Mouse (Mus musculus) kidney, adult 8-10 months (tissue): ENCODE measurements around the gene Ehd4.

Source experiments
- DNase-seq, 2 experiments: peaks; one replicate each; pipeline ENCODE4 v3.0.0; 2022

Gene Ehd4

DNA sequence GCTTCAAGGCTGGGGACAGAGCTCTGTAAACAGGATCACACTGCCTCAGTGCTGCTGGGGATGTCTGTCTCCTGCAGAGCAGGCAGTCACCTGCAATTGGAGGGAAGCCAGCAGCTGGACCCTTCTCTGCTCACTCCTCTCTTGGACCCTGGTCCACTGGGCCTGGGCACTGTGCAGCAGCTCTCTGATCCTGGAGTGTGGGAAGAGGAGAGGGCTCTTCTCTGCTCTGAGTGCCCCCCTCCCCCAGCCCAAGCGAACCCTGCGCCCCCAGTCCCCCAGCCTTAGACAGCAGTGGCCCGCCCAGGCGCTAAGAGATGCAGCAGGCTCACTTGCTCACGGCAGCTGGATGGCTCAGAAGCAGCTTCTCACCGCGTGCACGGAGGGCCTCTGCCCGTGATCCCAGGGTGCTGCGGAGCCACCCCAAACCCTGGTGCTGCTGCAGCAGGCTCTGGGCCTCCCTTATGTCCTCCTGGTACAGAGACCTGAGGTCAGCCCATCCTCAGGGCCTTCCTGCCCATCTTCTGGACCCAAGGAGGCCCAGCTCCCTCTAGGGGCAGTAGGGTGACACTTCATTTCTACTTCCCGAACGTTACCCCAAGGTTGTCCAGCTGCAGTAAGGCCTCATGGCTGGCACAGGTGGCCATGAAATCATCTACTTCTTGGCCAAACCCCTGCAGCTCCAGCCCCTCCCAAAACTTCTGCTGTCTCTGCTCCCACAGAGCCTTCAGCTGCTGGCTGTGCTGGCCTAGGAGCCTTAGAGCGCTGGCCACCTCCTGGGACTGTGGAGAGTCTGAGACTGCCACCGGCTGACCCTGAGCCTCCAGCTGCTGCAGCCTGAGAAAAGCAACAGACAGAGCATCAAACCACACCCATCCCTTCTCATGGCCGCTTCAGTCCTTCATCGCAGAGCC is 85.6 kb downstream of the Ehd4 start:
- peak; percentile 19 to 37 for DNase-seq

DNA sequence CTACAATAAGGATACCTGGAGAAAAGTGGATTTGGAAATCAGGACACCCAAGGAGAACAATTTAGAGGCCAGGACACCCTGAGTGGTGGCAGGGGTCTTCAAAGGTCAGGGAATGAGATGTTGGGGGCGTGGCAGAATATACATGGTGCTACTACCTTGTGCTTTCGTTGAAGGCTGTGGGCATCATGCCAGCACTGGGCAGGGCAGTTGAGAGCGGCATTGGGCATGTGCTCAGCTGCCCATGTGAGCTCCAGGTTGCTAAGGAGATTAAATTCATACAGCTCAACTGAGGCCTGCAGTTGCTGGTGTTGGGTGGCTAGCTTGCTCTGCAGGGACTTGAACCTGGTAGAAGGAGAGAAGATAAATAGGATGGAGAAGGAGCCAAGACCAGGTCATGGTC is 88.2 kb downstream of the Ehd4 start:
- peak in 1 of 2 experiments; percentile 15 for DNase-seq

DNA sequence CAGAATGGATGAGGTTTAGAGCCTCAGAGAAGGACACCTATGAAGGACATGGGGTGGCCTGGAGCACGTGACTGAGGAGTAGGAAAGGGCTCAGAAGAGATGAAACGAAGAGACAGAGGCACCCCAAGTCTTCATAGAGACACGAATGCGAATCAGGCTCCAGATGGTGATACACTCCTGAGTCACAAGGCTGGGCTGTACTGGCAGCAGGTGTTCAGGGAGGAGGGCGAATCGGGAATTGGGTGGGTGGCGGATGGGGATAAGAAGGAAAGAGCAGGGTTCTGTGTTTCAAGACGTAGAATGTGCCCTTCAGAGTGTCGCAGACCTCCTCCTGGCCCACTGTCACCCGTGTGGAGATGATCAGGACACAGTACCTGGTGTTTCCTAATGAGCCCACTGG is 89.2 kb downstream of the Ehd4 start:
- no peak for DNase-seq

DNA sequence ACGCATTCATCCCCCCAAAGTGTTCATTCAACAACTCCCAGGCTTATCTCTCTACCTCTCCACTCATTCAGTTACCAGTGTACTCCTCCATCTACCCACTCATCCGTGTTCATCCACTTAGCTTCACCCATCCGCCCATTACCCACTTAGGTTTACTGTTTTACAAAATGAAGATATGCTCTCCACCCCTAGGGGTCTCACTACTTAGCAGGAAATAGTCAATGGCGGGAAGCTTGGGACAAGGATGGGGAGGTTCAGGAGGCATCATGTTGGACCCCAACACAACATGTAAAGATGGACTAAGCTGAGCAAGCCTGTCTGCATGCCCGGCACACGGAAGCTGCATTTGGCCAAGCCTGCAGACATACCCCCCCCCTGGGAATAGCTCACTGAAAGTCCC is 89.8 kb downstream of the Ehd4 start:
- DNase-seq = no peak

DNA sequence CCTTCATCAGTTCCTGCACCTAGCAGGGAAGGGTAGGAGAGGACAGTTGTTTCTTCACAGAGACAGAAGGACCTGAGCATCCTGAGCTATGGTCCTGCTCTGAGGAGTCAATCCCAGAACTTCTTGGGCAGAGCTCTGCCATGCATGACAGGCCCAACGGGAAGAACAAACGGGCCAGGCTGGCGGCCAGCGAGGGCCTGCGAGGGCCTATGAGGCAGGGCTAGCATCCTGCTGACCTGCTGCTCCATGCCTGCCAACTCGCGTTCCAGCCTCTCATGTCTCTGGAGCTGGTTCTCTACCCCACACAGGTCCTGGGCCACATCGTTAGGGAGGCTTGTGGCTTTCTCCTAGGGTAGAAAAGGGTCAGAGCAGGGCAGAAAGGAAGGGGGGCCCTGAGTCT is 92.2 kb downstream of the Ehd4 start:
- no peak for DNase-seq

DNA sequence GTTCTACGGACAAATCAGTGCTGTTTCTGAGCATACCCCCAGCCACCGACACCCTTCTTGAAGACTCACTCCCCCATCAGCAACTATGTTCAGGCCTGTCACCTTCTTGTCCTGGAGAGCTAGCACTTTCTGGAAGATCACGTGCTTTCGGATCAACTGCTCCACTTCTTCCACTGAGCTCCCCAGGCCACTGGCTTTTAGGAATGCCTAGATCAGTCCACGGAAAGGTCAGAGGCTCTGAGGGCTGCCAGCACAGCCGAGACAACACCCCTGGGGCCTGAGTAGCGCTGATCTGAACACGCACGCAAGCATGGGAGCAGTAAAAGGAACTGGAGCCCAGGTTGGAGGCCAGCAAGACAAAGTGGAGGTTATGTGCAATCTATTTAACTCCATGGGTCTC is 93.8 kb downstream of the Ehd4 start:
- DNase-seq = peak; percentile 35 to 47

DNA sequence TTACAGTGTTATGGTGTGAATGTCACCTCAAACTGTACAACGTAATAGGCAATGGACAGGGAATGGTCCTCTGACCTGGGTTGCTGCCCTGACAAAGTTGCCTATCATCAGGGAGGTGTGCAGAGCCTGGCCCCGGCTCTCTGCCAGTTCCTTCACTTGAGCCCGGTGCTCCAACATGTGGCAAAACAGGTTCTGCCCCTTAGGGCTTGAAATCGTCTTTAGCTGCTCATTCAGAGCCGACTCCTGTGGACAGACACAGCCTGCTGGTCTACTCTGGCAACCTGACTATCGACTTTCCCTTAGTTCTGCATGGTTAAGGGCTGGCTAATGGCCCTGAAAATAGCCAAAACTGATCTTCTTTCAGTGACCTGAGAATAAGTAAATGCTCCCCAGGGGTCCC is 94.2 kb downstream of the Ehd4 start:
- peak; percentile 38 to 60 for DNase-seq

DNA sequence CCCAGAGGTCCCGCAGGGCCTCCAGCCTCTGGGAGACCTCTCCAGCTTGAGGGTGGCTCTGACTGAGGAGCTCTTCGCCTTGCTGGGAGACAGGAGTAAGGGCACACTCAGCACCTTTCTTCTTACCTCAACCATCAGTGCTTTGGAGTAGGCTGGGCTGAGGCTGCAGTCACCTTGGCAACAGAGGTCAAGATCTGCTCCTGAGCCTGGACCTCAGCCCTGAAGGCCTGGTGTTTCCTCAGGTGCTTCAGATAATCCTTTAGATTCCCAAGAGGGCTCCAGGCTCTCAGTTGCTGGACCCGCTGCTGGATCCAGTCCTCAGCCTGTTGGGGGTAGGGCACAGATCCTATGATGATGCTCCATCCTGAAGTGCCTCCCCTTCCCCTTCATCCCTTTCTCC is 94.9 kb downstream of the Ehd4 start:
- no peak for DNase-seq

DNA sequence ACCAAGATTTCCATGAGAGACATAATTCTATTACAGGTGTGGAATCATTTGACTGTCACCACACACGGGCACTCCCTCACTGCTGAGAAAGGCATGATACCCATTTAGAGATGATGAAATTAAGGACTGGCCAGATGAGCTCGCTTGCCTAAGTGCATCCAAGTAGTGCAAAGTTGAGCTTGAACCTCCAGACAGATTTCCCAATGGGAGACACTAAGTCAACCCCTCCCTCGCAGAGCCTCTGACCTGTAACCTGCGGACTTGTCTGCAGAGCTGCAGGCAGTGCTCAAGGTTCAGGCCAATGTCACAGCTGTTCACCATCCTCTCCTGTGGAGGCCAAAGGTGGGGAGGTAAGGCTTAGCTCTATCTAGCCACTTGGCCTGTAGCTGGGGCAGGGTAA is 95.6 kb downstream of the Ehd4 start:
- DNase-seq = no peak

DNA sequence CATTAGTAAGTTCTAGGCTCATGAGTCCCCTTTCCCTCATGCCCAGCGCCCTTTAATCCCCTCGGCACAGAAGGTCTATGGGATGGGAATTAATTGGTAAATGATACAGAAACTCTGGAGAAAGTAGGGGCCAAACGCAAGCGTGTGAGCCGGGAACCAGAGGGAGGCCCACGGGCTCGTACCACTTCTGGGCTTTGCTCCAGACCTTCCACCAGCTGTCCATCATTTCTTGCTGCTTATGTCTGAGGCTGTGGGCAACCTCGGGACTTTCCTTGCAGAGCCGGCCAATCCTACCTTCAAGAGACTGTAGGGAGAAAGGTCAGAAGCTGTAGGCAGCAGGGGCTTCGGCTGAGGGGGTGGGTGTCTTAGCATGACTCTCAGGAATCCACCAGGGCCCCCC is 98.5 kb downstream of the Ehd4 start:
- DNase-seq = no peak

DNA sequence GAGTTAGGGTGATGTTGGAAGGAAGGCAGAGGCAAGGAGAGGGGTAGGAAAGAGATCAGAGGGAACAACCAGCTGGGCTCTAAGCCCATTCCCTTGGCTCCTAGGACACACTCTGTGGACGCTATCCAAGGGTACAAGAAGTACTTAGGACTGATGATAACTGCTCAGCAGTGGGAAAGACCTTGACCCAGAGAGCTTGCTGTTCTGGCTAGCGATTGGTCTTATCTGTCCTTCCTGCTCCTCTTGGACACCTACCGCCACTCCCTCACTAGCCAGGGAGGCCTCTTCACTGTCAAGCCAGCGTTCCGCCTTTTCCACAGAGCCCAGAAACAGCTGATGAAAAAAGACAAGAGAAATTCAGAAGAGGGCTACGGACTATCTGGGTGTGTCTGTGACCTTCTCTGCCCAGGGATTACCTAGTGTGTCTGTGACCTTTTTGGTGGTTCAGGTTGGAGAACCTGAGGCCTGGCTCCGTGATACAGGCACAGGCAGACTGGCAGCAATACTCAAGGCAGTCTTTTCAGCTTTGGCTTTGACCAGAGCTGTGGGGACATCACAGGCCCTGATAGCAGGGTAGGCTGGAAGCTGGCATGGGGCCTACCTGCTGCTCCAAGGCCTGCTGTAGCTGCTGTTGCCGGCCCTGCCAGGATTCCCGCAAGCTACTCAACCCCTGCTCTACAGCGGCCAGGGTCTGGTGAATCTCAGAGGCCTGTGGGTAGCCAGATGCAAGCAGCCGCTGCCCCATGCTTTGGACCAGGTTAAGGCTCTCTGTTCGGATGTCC is 99.4 kb downstream of the Ehd4 start:
- no peak for DNase-seq

DNA sequence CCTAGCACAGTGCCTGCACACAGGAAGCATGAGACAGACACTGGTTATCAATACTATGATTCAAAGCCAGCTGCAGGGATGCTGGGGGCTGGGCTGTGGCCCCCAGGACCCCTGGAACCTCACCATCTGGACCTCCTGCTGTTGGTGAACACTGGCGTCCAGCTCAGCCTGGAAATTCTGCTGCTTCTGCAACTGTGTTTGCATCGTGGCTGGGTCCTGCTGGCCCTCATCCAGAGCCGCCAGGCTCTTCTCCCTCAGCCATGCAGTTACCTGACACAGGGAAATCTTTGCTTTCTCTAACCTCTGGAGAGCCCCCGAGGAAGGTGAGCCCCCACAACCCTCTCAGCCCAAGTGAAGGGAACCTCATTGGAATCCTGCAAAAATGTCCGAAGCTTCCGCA is 103.0 kb downstream of the Ehd4 start:
- DNase-seq = no peak

DNA sequence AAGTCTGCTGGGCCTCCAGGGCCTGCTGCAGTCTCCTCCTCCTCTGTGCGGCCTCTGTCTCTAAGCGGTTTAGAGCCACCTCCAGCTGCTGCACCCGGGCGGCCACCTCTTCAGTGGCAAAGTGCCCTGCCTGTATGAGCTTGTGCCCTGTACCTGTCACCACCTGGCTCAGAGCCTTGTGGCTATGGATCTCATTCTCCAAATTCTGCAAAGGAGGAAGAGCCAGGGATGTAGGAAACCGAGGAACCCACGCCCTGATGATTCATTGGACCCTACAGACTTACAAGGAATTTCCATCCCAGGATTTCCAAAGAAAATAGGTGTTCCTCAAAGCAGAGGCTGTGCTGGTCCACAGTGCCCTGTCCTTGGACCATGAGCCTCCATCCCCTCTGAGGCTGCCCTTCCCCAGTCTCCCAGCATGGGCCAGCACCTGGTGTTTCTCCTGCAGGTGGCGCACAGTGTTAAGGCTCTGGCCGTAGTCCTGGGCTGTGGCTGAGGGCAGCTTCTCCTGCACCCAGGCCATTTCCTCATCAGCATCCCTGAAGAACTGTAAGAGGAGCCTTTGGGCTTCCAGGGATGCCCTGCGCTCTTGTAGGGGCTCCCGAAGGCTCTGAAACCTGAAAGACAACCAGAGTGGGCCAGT is 104.7 kb downstream of the Ehd4 start:
- DNase-seq = peak; percentile 33 to 61

DNA sequence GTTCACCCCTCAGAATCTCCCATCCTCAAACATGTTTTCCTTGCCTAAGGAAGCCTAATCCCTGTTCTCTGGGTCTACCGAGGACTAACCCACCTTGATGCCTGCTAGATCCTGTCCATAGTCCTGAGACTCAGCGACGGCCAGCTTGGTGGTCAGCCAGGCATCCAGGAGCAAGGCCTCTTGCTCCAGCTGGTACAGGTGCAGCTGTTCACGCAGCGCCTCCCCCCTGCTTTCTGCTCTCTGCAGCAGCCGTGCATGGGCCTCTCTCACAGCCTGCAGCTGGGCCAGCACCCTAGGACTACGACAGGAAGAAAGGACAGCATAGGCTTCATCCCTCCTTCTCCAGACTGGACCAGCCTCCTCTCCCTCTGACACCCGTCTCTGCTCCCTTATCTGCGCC is 106.2 kb downstream of the Ehd4 start:
- no peak for DNase-seq

DNA sequence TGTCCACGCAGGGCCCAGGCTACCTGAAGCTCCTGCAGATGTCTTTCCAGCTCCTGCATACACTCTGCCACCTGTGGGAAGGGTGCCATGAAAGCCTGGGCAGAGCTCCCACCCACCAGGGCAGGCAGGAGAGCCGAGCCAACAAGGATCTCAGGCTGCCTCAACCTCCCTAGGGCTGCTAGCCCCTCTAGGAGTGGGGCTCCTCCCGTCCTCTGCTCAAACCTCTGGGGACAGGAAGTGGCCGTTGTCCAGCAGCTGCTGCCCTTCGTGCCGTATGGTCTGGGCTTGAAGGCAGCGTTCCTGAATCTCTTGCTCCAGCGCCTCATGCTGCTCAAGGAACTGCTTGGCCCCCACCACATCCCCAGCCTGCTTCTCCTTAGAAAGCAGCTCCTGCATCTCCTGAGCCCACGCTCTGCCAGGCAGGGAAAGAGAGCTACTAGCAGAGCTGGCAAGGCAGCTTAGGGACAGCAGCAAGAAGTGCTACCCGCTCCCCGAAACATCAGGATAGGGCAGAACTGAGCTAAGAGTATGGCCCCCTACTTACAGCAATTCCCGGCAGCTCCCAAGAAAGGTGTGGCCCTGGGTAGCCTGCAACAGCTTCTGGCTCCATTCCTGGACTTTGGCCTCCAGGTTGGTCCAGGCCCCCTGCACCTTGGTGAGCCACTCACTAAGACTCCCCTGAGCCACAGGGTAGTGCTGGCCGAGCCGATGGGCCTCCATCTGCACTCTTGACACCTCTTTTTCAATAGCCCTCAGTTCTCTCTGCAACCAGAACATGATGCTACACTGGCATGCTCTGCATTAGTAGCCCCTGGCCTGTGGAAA is 107.7 kb downstream of the Ehd4 start:
- no peak for DNase-seq

DNA sequence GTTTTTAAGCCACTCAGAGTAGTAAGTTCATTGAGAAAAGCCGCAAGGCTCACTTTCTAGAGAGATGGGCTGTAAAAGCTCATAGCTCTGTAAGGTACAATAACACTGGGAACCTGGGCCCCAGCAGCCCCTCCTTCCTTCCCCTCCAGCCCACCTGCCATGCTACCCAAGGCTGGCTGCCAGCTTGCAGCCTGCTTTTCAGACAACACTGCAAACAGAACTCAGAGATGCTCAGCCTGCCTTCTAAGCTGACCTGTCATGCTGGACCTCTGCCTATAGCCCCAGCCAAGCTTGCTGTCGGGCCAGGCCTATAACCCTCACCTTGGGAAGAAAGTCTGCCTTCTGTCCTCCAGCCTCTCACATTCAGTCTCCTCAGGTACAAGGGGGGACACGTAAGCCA is 109.7 kb downstream of the Ehd4 start:
- DNase-seq = no peak

DNA sequence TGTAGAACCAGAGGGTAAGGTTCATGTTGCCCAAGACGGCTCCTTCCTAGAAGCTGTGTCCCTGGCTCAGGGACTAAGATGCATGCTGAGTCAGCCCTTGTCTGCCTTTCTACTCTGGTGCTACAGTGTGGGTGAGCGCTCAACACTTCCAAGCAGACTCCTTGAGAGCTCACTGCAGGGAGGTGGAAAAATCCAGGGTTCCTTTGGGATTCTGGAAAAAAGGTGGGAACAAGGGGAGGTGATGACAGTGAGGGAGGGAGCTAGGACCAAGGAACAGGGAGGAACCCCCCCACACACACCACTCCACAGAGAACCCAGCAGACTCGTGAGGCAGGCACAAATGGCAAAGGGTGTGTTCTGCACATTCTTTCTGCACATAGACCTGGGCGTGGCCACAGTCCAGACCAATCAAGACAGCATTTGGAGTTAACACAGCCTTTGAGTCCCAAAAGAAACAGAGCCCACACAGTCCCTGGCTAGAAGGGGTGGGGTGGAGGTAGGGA is 110.3 kb downstream of the Ehd4 start:
- no peak for DNase-seq

DNA sequence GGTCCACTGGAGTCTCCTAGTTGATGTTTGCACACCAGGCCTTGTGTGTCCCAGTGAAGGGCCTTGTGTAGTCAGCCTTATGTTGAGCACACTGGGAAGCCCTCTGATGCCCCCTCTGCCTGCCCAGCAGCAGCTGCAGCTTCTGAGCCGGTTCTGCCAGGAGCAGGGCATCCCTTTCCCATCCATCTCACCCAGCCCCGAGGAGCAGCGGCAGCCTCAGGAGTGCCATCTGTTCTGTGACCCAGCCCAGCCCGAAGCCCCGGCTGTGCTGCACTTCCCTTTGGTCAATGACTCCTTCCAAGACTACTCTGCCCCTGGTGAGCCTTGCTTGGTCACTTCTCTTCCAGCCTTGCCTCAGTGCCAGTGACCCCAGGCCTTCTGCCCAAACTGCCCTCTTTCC is 113.4 kb downstream of the Ehd4 start:
- DNase-seq = no peak
